Comparison of ENCODE assay signal across 22 mouse cellular contexts in genomic region chr19:56842974-56843373, GRCm38 (mm10). TPM values are rescaled to one million over a fixed set of nuclear protein-coding genes. Genes with fewer than 3 reads are reported as not detected.
A peak's percentile ranks its signal among the peaks of the same experiment; 100 is the strongest.
DNase-seq lines count a peak whose midpoint lies in the region; ATAC-seq and TF ChIP-seq lines count a peak whose summit lies in the region.
"Had no signal": no experiment of that assay in that cellular context is flagged by ENCODE, and none has a peak within 500 bp of the region (broad histone marks: within the 10 kb centered on the region; RNA-seq: fewer than 3 reads in every experiment).

No protein-coding gene starts in this region.

- no peaks in the 10 kb centered on the region for H3K9me3 ChIP-seq in lung, embryonic 14.5 days (ENCODE audit: low read depth, low read length)
- H3K9me3 ChIP-seq in lung, embryonic 16.5 days (ENCODE audit: control insufficient read depth, low read length): peaks cover 5% of the 10 kb centered on the region
- no peaks in the 10 kb centered on the region for H3K9me3 ChIP-seq in lung, postnatal 0 days (ENCODE audit: low read length)
- H3K9me3 ChIP-seq: G1E had no signal

- TF ChIP-seq CTCF in lung, embryonic 14.5 days (IDR thresholded peaks at IDR 0.05; ENCODE audit: low read depth): no peak
- TF ChIP-seq CTCF in lung, postnatal 0 days (IDR thresholded peaks at IDR 0.05): no peak

- no peak overlapping the region for H3K4me3 ChIP-seq in lung, embryonic 14.5 days (ENCODE audit: low read depth, low read length)
- no peak overlapping the region for H3K4me3 ChIP-seq in lung, embryonic 16.5 days (ENCODE audit: low read length)
- no peak overlapping the region for H3K4me3 ChIP-seq in lung, postnatal 0 days (ENCODE audit: low read depth, low read length)

- ATAC-seq in lung, embryonic 14.5 days (ENCODE audit: insufficient read depth): no peak
- peak; percentile 60; the same call in 1 of the 2 replicates for ATAC-seq in lung, embryonic 16.5 days (ENCODE audit: low read depth)
- ATAC-seq in lung, postnatal 0 days: no peak; the same call in 1 of the 2 replicates
- ATAC-seq: activated CD4-positive, CD25-positive, alpha-beta regulatory T cell, adult 4 months; CD4-positive, CD25-positive, alpha-beta regulatory T cell, adult 4 months; Patski had no signal

- no peak overlapping the region for H3K9ac ChIP-seq in lung, embryonic 14.5 days
- H3K9ac ChIP-seq in lung, embryonic 16.5 days (ENCODE audit: low read length): no peak overlapping the region
- H3K9ac ChIP-seq in lung, postnatal 0 days (replicated peaks; ENCODE audit: low read depth): no peak overlapping the region

- H3K4me2 ChIP-seq in lung, embryonic 14.5 days: no peak overlapping the region
- H3K4me2 ChIP-seq in lung, embryonic 16.5 days (ENCODE audit: low read depth, low read length): no peak overlapping the region
- H3K4me2 ChIP-seq in lung, postnatal 0 days (replicated peaks; ENCODE audit: low read depth, low read length): no peak overlapping the region

- 68% methylated on average over 12 of the region's 12 CpGs for WGBS in lung, embryonic 14.5 days
- 58% methylated on average over 12 of the region's 12 CpGs for WGBS in lung, embryonic 16.5 days
- 41% methylated on average over 12 of the region's 12 CpGs for WGBS in lung, postnatal 0 days

- H3K36me3 ChIP-seq in lung, embryonic 14.5 days (ENCODE audit: insufficient read depth): no peaks in the 10 kb centered on the region
- H3K36me3 ChIP-seq in lung, embryonic 16.5 days (ENCODE audit: control insufficient read depth, insufficient read depth, low read length): no peaks in the 10 kb centered on the region
- no peaks in the 10 kb centered on the region for H3K36me3 ChIP-seq in lung, postnatal 0 days (ENCODE audit: insufficient read depth, low read length)
- H3K36me3 ChIP-seq: G1E had no signal

- no peak for TF ChIP-seq EP300 in lung, postnatal 0 days (IDR thresholded peaks at IDR 0.05)

- peak; percentile 59 for DNase-seq in lung, embryonic 14.5 days
- DNase-seq in lung, postnatal 14 days: no peak
- no peak for DNase-seq in lung, adult 18-20 months
- DNase-seq in lung, postnatal 0 days (ENCODE audit: low spot score): peak; percentile 12
- no peak for DNase-seq in lung, postnatal 10 days
- DNase-seq: adrenal gland, adult 2 months; adrenal gland, adult 8-10 months; adrenal gland, postnatal 10 days; adrenal gland, postnatal 14 days; adrenal gland, postnatal 25 days; adrenal gland, postnatal 36 days; B cell, adult 2 months; cerebellum, adult 11 months; cerebellum, adult 11-12 months; cerebellum, adult 18-20 months had no signal

- 0 out of 2 replicates have a peak, but pooled peaks cover 3% of the 10 kb centered on the region for H3K4me1 ChIP-seq in lung, embryonic 14.5 days (ENCODE audit: insufficient read depth)
- H3K4me1 ChIP-seq in lung, embryonic 16.5 days (replicated peaks; ENCODE audit: control insufficient read depth, insufficient read depth, low read length): peaks cover 4% of the 10 kb centered on the region
- H3K4me1 ChIP-seq in lung, postnatal 0 days (ENCODE audit: insufficient read depth, low read depth, low read length): no peaks in the 10 kb centered on the region

- no peaks in the 10 kb centered on the region for H3K27me3 ChIP-seq in lung, embryonic 14.5 days (ENCODE audit: insufficient read depth, low read length)
- H3K27me3 ChIP-seq in lung, embryonic 16.5 days (ENCODE audit: control insufficient read depth, insufficient read depth, low read depth, low read length): no peaks in the 10 kb centered on the region
- no peaks in the 10 kb centered on the region for H3K27me3 ChIP-seq in lung, postnatal 0 days (replicated peaks; ENCODE audit: insufficient read depth, low read length)
- H3K27me3 ChIP-seq: CH12.LX had no signal

- H3K27ac ChIP-seq in lung, embryonic 14.5 days (ENCODE audit: low read depth): no peak overlapping the region
- H3K27ac ChIP-seq in lung, embryonic 16.5 days (ENCODE audit: low read length): 0 out of 2 replicates have a peak overlapping the region, but pooled peaks have one; percentile 19
- no peak overlapping the region for H3K27ac ChIP-seq in lung, postnatal 0 days (ENCODE audit: low read length)

RNA-seq across cellular contexts. Expression of gene Tdrd1, which starts 17.0 kb away (rescaled TPM):
- 1.3 and 2.0 TPM in 2 replicates for polyA plus RNA-seq in lung, embryonic 14.5 days (2014; fragmentation: Nextera tagmentation; extraction: Ambion mirVana)
- 1.3 TPM in 2 replicates for polyA plus RNA-seq in lung, embryonic 16.5 days (2015; fragmentation: Nextera tagmentation; extraction: Ambion mirVana)
- not detected in 2 replicates for polyA plus RNA-seq in lung, postnatal 0 days (2015; fragmentation: Nextera tagmentation; extraction: Ambion mirVana)
- polyA plus RNA-seq: activated CD4-positive, CD25-positive, alpha-beta regulatory T cell, adult 4 months; adrenal gland, adult 2 months; C2C12; CD4-positive, CD25-positive, alpha-beta regulatory T cell, adult 4 months; G1E had no signal

RNA-seq across cellular contexts. Expression of gene Ccdc186, which starts 21.0 kb away (rescaled TPM):
- 25.0 and 25.2 TPM in 2 replicates for polyA plus RNA-seq in lung, embryonic 14.5 days (2014; fragmentation: Nextera tagmentation; extraction: Ambion mirVana)
- polyA plus RNA-seq in lung, embryonic 16.5 days (2015; fragmentation: Nextera tagmentation; extraction: Ambion mirVana): 28.0 and 29.0 TPM in 2 replicates
- 27.9 and 29.1 TPM in 2 replicates for polyA plus RNA-seq in lung, postnatal 0 days (2015; fragmentation: Nextera tagmentation; extraction: Ambion mirVana)

RNA-seq across cellular contexts. Expression of gene Vwa2, which starts 31.1 kb away (rescaled TPM):
- 10.3 and 11.5 TPM in 2 replicates for polyA plus RNA-seq in lung, embryonic 14.5 days (2014; fragmentation: Nextera tagmentation; extraction: Ambion mirVana)
- 7.8 and 8.9 TPM in 2 replicates for polyA plus RNA-seq in lung, embryonic 16.5 days (2015; fragmentation: Nextera tagmentation; extraction: Ambion mirVana)
- polyA plus RNA-seq in lung, postnatal 0 days (2015; fragmentation: Nextera tagmentation; extraction: Ambion mirVana): 0.48 and 0.63 TPM in 2 replicates
- polyA plus RNA-seq: activated CD4-positive, CD25-positive, alpha-beta regulatory T cell, adult 4 months; adrenal gland, adult 2 months; CD4-positive, CD25-positive, alpha-beta regulatory T cell, adult 4 months; G1E had no signal

Comparison
In these comparisons a context has a peak if more than half of its experiments do, and no peak if none do; other contexts are left out.
1. DNase-seq: peak in lung, embryonic 14.5 days (single experiment) and lung, postnatal 0 days (single experiment); none in lung, postnatal 14 days (single experiment), lung, adult 18-20 months (0 of 2) and lung, postnatal 10 days (single experiment).